Comparison of ENCODE assay signal across 8 mouse cellular contexts in the genomic region with DNA sequence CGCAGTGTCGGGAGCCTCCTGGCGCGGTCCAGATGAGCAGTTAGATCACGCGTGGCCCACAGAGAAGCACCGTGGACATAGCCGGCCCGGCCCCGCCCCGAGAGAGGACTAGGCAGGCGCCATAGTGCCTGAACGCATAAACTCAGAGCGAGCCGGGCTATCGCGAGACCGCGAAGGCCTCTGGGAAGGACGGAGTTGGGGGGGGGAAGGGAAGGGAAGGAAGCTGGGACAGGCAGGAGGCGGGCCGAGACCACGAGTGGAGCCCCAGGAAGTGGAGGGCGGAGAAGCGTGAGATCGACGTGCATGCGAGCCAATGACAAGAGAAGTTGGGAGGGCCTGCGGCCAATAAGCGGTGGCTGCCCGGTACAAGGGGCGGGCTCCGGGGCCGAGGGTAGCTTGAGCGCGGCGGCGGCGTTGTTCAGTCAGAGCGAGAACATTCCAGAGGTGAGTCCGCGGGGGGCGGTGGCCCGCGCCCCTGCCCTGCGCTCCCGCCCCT. TPM values are rescaled to one million over a fixed set of nuclear protein-coding genes. Genes with fewer than 3 reads are reported as not detected.
DNase-seq lines count a peak whose midpoint lies in the region; ATAC-seq lines count a peak whose summit lies in the region.

TSS of gene Eif5 (plus strand) at position 221 of the 496 bp plus-strand sequence.

- H3K4me1 ChIP-seq in hindbrain, embryonic 12.5 days = peaks cover 28% of the 10 kb centered on the region

- no peaks in the 10 kb centered on the region for H3K9me3 ChIP-seq in hindbrain, embryonic 12.5 days (replicated peaks)

- H3K9ac ChIP-seq in hindbrain, embryonic 12.5 days = peak within 1 kb of the TSS; percentile 97

- peaks cover 37% of the 10 kb centered on the region for H3K36me3 ChIP-seq in hindbrain, embryonic 12.5 days

- peak within 1 kb of the TSS; percentile 97 for H3K4me3 ChIP-seq in hindbrain, embryonic 12.5 days

- peak; percentile 100 for ATAC-seq in hindbrain, embryonic 12.5 days (ENCODE audit: low FRiP score)

- peak within 1 kb of the TSS; percentile 74 for H3K4me2 ChIP-seq in hindbrain, embryonic 12.5 days (replicated peaks)

- DNase-seq in NIH3T3 (ENCODE audit: low read depth) = peak; percentile 100
- DNase-seq in cerebellum, postnatal 10 days = peak; percentile 99 to 100
- peak; percentile 98 to 99 for DNase-seq in frontal cortex, postnatal 10 days (ENCODE audit: low spot score in 2 of 2)
- peak; percentile 99 to 100 for DNase-seq in layer of hippocampus, postnatal 14 days (ENCODE audit: low spot score in 2 of 2)
- DNase-seq in lung, postnatal 14 days = peak; percentile 99
- peak; percentile 98 for DNase-seq in retina, adult 2 months (ENCODE audit: low read depth, low spot score)
- DNase-seq in thymus, postnatal 36 days = peak; percentile 99

- under 1% methylated on average over 47 of the region's 47 CpGs for WGBS in hindbrain, embryonic 12.5 days

- H3K27ac ChIP-seq in hindbrain, embryonic 12.5 days = peak within 1 kb of the TSS; percentile 98

- no peaks in the 10 kb centered on the region for H3K27me3 ChIP-seq in hindbrain, embryonic 12.5 days

RNA-seq across cellular contexts. Expression of gene Eif5, which starts in this region (rescaled TPM):
- 662 and 672 TPM in 2 replicates for polyA plus RNA-seq in hindbrain, embryonic 12.5 days (2016; fragmentation: Nextera tagmentation; extraction: Ambion mirVana)
- 100 to 1,000 TPM; 218 to 276 TPM for total RNA-seq in layer of hippocampus, postnatal 14 days (2021)

Comparison
In these comparisons a context has a peak if more than half of its experiments do, and no peak if none do; other contexts are left out.
1. Peak in every context shown above with its lines: DNase-seq, ATAC-seq, H3K4me3 ChIP-seq and H3K27ac ChIP-seq.